Mouse (Mus musculus) hematopoietic stem cell, adult 5-6 weeks (primary cell): ENCODE results near the gene Pxn. TPM values are rescaled to one million over a fixed set of nuclear protein-coding genes. Genes with fewer than 3 reads are reported as not detected.
A peak's percentile ranks its signal among the peaks of the same experiment; 100 is the strongest.
"Not testable (repeated sequence)": the region's sequence is repeated elsewhere in the genome, so short reads cannot be mapped to it uniquely, and the experiment has no call there.

ENCODE experiments used
- ATAC-seq, 2 experiments: fragments of 125-278 bp in 1 of 2; replicated peaks in 1 of 2; 2 replicates each; pipeline ENCODE4 v1.8.0; 2016 to 2017; ENCODE audit warnings: inconsistent platforms in 2 of 2, mild to moderate bottlenecking in 2 of 2, moderate number of reproducible peaks in 2 of 2, low read depth in 1 of 2, moderate TSS enrichment in 1 of 2; ENCODE audit not compliant: low FRiP score in 2 of 2, poor library complexity in 2 of 2, severe bottlenecking in 2 of 2, insufficient read depth in 1 of 2, low TSS enrichment in 1 of 2
- total RNA-seq: library from RNA; stranded (forward); fragments of 172-1452, 232-1000 nt; gene quantifications from 2 replicates; pipeline ENCODE4 v1.2.3, GENCODE M21; 2017

The Pxn gene
- total RNA-seq, 1 experiment from 2014 or later, result 118 TPM

DNA sequence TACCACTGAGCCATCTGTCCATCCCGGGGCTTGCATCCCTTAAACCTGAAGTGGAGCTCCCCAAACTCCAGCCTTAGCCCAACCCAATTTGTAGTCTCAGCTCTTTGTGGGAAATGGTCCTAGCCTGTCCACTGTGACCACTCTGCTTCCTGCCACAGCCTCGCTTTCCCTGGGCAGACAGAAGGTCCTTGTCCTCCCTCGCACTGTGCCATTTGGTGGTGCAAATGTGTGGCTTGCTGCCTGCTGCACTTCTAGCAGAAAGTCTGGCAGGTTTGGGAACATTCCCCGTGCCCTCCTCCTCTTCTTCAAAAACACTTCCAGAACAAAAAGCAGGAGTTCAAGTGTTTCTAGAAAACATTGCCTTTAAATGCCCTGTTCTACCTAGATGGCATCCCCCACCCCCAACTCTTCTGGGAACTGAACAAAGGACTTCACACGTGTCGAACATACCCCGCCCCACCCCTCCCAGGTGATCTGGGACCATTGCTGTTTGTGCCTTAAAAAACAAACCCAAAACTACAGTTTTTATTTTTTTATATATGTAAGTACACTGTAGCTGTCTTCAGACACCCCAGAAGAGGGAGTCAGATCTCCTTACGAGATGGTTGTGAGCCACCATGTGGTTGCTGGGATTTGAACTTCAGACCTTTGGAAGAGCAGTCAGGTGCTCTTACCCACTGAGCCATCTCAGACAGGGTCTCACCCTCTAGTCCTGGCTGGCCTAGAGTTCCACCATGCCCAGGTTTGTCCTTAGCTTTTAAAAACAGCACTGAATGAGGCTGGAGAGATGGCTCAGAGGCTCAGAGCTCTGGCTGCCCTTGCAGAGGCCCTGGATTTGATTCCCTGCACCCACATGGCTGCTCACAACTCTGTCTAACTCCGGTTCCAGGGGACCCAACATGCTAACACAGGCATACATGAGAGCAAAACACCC, 7.9 kb upstream of the Pxn start:
- ATAC-seq, result no peak

DNA sequence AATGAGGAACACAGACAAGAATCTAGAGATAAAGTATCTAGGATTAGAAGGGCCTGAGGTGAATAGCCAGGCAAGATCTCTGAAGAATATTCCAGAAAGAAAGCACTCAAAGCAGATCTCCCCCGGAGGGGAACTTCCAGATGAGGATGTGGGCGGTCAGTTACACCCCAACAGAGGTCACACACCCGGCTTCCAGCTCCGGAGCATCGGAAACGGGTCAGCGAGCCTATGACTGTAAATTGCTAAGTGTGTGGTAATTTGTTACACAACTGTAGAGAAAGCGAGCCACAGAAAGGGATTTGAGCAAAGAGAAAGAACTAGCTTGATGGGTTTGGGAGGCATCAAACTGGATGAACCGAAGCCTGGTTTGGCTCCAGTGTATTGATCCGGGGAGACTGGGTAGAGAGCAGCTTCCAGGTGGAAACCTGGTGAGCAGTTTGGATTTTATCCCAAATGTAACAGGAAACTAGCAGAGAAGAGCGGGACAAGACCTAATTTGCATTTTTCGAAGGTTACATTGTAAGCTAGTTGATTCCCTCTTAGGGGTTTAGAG, 6.0 kb upstream of the Pxn start:
- peak in 1 of 2 experiments; percentile 74; a peak in 2 of 4 replicates for ATAC-seq

DNA sequence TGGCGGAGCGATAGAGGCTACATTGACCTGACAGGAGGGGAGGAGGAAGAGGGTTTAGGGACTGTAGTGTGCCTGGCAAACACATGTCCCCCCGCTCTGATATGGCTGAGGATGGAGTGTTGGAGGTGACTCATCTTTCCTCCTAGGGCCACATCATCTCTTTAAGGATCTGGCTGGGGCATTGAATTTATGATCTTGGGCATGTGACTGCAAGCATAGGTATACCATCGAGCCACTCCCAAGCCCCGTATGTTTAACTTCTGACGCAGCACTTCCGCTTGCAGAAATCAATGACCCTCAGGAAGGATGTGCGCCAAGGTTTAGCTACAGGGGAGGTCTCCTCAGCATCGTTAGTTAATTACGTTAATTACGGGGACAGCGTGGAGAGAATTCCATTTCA, 3.4 kb upstream of the Pxn start:
- ATAC-seq, result no peak

DNA sequence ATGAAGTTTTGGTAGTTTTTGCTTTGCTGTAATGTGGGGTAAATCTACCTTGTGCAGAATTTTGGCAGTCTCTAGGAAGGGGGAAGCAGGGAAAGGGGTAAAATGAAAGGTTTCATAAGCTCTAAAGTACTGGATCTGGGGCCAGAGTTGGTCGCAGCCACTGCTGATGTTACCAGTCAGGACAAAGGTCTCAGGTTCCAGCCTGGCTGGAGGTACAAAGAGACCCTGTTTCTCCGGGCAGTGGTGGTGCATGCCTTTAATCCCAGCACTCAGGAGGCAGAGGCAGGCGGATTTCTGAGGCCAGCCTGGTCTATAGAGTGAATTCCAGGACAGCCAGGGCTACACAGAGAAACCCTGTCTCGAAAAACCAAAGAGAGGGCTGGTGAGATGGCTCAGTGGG, 859 bp upstream of the Pxn start:
- not testable (repeated sequence) for ATAC-seq

DNA sequence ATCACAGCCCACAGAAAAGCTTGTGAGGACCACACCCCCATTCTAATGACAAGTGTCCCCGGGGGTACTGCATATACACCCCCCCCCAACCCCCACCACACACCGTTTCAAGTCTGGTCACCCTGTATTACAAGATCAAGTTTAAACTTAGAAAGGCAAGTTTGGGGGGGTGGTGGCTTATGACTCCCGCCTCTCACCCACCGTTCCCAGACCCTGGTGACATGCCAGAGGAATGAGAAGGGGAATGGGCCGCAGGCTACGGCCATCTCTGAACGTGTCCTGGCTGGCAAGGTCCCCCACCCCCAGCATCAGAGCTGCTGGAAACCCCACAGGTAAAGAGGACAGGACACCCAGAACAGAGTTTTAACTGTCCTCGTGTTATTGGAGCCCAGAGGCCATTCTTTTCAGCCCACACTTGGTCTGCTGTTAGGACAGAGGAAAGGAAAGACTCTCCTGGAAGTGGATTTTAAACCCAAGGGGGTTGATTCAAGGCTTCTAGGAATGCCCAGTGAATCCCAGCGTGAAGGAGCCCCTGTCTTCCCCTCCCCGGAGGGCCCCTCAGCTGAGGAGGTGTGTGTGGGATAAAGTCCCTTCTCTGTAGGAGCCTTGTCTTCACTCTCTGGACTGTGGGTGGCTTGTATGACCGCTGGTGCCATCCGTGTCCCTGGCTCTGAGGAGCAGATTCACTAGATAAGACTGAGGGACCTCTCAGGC, 948 bp downstream of the Pxn start:
- no peak for ATAC-seq

- ATAC-seq, result no peak
Measured at GRCm38 (mm10) chr5:115507981-115508858, 1.7 kb downstream of the Pxn start.

DNA sequence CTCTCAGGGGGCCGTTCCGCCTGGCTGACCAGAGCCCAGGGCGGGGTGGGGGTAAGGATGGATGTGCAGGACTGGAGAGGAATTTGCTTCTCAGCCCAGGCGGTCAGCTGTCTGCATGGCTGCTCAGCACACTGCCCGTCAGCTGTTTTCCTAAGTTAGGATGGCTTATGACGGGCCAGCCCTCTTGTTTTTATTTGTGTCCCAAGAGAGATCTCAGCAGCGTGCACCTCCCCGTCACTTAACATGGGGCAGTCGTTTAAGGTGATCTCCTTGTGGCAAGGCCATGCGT, 2.3 kb downstream of the Pxn start:
- ATAC-seq, result no peak

- ATAC-seq, result peak; percentile 14 to 39; a peak in 2 of 4 replicates
Measured at GRCm38 (mm10) chr5:115509321-115509761, 2.9 kb downstream of the Pxn start.

DNA sequence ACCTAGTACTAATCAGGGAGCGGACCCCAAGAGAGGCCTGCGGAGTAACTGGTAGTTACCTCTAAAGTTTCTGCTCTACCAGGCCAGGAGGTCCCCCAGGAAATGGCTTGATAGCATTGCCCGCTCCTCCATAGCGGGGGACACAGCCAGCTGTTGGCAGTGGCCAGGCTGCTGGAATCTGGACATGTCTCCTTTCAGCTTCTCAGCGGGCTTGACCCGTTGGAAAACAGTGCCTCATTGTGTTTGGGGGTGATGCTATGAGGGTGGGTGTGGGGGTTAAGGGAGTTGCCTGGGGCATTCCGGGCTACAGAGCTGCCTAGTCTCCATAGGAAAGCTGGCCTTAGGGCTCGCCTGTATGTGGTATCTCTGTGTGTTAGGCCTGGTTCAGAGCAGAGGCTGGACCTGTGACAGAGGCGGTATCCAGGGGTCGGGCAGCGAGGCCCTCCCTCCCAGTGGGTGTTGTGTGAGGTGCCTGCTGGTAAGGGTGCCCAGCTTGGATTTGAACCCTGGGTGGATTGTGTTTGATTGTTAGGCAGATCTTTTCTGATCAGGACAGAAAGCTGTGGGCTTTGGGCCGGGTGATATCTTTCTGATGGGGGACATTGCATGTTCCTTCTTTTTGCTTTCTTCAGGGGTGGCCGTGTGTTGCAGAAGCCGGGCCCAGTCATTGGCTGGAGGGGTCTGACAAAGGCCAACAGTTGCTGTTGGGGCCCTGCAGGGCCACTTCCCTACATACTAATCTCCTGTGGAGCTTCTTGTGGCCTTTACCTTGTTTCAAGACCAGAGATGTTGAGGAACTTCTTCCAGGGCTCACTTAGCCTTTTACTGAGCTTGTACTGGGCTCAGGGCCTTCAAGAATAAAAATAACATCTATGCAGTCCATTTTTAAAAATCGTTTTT, 3.6 kb downstream of the Pxn start:
- no peak for ATAC-seq

GRCm38 (mm10) chr5:115512375-115512774, 5.9 kb downstream of the Pxn start:
- no peak for ATAC-seq

- no peak for ATAC-seq
Measured at GRCm38 (mm10) chr5:115513246-115513645, 6.8 kb downstream of the Pxn start.

- ATAC-seq, result no peak
Measured at GRCm38 (mm10) chr5:115513721-115514120, 7.2 kb downstream of the Pxn start.

GRCm38 (mm10) chr5:115514346-115514745, 7.9 kb downstream of the Pxn start:
- ATAC-seq, result no peak

DNA sequence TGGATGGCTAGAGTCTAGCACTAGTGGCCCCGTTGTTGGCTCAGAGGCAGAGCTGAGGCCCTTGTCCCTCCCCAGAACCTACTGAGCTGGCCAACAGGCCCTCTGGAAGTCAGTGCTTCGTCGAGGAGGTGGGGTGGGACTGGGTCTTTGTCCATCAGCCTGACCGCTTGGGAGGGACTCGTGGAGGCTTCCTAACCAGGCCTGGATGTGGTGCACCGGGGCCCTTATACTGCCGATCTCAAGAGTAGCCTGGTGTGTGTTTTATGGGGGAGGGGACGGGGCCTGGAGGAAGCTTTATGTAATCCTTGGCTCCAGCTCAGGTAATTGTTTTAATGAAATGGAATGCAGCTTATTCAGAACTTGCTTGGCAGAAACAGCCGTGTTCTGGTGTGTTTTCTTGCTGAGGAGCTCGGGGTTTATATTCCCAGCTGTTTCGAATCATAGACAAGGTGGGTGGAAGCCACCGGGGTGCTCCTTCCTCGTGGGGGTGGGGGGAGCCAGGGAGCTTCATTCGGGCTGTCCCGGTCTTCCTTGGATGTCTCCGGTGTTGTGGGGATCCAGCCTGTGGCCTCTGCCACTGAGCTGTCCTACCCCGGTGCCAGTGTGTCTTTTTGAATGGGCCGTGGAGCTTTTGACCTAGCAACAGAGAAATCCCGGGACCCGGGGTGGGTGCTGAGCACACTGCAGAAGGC, 8.6 kb downstream of the Pxn start:
- ATAC-seq, result no peak

- ATAC-seq, result peak; percentile 81 to 89
Measured at GRCm38 (mm10) chr5:115516081-115516907, 9.8 kb downstream of the Pxn start.
